Mouse (Mus musculus): ENCODE data around the gene 2810004N23Rik. TPM values are rescaled to one million over a fixed set of nuclear protein-coding genes. Genes with fewer than 3 reads are reported as not detected.
"Not testable (repeated sequence)": the region's sequence is repeated elsewhere in the genome, so short reads cannot be mapped to it uniquely, and the experiment has no call there.

2810004N23Rik gene
- total RNA-seq, 2 experiments from 2014 or later, result 24.5 to 25.4 TPM

DNA sequence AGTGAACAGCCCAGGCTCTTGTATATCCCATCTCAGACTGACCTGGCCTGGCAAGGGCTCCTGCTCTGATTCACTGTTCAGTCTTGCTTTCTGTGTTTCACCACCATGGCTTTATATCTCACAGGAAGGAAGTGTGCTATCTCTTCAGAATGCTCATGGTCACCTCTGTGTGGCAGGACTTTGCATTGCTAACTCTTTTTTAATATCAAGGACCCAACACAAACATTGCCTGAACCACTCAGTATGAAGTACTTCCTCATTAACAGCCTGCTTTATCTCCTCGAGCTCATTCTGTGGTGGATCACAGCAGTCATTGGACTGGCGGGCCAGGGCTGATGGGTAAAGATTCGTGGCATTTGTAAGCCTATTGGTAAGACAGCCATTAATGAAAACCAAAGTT lies 3.7 kb upstream of the 2810004N23Rik start:
- DNase-seq, result no peak

DNA sequence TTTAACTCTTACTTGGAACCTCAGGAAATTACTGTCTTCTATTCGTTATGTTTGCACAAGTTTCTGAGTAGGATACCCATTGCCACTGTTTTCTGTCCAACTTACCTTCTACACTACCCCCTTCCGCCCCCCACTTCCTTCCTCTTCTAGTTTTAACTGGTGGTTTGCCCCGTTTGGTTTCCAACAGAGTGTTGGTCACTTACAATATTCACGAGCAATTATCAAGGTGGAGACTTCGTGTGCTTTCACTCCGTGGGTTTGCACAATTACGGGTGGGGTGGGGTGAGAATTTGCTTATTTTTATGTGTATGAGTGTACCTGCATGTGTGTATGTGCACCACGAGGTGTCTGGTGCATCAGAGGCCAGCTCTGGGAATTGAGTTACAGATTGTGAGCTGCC lies 809 bp upstream of the 2810004N23Rik start:
- DNase-seq, result no peak

DNA sequence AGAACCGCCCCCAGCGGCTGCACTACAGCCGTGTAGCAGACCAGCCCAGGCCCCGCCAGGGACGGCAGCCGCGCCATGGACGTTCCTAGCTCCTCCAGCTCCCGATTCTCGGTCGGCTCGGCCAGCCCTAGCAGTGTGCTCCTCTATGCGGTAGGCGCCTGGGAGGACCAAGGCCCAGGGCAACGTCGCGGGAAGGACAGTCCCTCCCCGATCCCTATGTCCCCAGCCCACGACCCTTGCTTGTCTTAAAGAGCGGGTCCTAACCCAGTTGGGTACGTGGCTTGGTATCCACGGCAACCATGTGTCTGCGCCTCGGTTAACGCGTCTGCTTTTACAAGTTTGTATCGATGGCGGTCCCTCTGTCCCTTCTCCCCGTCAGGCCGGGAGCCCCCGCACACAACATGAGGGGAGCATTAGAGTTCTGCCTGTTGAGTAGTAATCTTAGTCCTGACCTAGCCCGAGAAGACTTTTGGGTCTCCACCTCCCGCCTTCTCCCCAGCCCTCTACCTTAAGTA lies 300 bp upstream of the 2810004N23Rik start:
- DNase-seq, result no peak

DNA sequence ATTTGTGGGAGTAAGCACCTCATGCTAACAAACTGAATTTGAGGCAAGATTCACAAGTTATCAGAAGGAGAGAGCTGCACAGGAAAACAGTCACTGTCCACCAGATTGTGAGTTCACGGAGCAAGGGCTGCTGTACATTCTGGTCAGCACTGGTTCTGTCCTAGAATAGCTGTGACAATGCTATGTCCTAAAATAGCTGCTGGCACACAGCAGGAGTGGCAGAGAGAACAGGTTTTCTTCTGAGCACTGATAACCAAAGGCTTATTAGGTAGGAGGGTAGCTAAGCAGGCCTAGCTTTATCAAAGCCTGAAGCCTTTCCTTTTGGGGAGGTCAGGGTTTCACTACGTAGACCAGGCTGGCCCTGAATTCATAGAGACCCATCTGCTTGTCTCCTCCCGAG lies 2.7 kb downstream of the 2810004N23Rik start:
- DNase-seq, result no peak

DNA sequence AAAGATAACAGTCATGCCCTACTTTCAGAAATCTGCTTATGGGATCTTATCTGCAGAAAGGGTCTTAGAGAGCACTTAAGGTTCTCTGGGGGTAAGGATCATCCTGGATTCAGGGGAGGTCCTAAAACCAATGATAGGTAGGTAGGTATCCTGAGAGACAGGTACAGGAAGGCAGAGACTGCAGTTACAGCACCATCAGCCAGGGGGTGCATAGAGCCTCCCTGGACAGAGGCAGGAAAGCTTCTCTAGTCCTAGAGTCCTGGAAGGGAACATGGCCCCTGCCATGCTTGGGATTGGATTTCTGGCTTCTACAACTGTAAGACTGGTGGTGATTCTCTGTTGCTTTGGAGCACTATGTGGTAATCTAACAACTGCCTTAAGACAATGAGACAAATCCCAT lies 3.5 kb downstream of the 2810004N23Rik start:
- no peak for DNase-seq

DNA sequence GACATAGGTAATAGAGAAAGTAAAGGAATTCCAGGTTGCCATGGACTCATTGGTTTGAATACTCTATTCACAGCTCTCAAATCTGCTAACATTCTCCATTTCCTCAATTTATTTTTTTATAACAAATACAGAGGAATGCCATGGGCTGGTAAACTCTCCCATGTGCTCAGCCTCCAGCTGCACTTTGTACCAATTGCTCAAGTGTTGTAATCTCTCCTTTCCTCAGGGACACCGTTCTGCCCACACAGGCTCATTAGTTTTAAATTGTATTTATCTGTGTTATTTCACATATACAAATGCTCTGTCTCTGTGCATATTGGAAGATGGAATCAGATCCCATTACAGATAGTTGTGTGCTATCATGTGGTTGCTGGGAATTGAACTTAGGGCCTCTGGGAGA lies 9.4 kb downstream of the 2810004N23Rik start:
- no peak for DNase-seq

DNA sequence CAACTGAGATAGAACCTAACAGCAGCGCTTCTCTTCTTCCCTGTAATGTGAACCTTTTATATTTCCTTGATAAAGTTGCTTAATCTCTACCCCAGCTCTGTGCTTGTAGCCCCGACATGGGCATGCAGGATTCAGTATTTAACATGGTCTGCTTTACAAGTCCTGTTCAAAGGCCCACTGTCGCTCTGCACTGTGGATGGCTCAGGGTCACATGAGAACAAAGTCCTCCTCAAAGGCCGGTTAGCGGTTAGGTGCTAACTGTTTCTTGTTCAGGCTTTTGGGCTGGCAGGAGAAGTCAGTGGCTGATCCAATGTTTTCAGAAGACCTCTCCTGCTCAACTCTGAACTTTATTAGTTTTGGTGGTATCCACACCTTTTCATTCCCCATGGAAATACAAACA lies 17.3 kb downstream of the 2810004N23Rik start:
- no peak for DNase-seq

DNA sequence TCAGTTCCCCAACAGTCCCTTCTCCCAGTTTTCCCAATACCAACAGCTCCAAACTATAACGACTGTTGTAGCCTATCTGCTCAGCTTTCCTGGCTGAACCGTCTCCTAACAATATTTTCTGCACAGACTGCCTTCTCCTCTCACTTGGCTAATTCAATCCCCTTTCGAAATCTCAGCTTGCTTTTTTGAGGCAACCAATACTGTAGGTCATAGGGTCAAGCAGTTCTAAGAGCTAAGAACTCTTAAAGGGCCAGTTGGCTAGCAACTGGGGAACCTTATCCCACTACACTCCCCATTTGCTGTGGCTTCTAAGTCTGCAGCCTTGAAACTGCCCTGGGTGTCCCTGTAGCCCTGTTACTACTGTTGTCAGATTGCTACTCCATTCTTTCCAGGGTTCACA lies 17.8 kb downstream of the 2810004N23Rik start:
- no peak for DNase-seq

DNA sequence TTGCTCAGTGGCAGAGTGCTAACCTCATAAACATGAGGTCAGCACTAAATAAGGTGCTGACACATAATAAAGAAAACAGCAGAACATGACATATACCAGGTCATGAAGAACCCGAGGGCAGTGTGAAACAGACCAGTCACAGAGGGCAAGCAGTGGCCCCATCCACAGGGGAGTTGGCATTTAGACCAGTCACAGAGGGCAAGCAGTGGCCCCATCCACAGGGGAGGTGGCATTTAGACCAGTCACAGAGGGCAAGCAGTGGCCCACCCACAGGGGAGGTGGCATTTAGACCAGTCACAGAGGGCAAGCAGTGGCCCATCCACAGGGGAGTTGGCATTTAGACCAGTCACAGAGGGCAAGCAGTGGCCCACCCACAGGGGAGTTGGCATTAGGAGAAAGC lies 20.0 kb downstream of the 2810004N23Rik start:
- DNase-seq, result not testable (repeated sequence)

DNA sequence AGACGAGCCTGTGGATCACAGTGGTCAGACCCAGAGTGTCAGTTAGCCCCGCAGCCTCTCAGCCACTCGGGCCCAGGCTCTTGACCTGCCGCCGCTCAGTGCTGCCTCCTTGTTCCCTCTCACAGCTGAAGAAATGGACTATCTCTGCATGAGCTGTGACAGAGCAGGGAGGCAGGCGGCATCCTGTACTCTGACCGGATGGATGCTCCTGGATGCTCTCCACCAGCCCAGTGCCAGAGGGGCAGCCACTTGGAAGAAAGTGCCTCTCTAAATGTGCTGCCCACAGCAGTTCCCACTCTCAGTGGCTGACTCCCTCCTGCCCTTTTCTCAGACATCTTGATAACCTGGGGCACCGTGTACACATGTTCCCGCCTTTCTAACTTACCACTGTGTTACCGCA lies 21.1 kb downstream of the 2810004N23Rik start:
- no peak for DNase-seq

DNA sequence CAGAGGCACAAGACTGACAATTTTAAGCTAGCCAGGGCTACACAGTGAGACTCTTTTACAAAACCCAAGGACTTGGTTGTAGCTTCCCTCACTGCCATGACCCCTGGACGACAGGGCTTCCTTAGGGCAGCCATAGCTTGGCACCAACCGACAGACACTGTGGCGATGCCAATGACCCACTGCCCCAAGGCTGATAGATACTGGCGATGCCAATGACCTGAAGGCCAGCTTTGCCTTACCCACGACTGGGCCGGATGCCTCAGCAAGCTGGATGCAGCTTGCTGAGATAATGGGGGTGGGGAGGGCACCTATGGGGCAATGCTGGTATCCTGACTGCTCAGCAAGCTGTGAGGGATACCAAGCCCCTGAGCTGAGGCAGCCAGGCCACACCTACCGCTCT lies 22.0 kb downstream of the 2810004N23Rik start:
- no peak for DNase-seq

DNA sequence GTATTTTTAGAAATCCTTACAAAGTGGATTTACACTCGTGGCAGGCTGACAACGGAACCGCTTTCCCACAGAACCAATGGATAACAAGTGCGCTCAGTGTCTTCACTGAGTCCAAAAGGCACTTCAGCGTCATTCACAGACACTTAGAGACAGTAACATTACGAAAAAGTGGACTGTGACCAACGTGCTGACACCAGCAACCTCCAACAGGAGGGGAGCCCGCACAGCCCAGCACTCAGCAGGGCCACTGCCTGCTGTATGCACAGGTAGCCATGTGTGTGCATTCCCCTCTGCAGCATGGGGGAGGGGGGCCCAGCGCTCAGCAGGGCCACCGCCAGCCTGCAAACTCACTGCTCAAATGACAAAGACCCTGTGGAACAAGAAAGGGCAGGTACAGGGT lies 23.5 kb downstream of the 2810004N23Rik start:
- DNase-seq, result no peak

DNA sequence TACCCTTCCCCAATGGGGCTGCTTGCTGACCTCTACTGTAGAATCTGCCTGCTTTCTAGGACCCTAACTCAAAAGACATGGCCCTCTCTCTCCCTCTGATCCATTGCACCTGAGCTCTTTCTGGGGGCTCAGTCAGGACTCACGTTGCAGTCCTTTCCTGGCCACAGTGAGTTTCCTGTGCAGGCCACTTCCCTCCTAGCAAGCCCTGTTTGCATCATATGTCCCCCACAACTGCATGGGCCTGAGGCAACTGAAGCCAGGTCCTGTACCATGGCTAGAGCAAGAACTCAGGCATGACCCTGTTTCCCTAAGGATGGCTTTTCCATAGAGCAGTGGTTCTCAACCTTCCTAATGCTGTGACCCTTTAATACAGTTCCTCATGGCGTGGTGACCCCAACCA lies 25.0 kb downstream of the 2810004N23Rik start:
- DNase-seq, result no peak

DNA sequence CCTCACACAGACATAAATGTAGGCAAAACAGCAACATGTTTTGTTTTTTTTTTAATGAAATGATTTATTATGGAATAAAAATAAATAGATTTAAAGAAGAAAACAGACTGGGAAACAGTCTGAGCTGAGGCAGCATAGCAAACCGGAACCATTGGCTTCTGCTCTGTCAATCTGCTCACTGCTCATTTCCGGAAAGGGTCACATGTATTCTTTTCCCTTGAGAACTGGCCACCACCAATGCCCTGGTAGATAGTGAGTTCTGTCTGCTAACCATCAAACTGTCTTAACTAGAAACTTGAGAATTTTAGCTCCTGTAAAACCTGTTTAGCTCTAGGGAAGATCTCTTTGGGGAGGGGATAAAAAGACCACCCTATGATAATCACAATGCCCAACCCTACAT lies 26.0 kb downstream of the 2810004N23Rik start:
- DNase-seq, result no peak

DNA sequence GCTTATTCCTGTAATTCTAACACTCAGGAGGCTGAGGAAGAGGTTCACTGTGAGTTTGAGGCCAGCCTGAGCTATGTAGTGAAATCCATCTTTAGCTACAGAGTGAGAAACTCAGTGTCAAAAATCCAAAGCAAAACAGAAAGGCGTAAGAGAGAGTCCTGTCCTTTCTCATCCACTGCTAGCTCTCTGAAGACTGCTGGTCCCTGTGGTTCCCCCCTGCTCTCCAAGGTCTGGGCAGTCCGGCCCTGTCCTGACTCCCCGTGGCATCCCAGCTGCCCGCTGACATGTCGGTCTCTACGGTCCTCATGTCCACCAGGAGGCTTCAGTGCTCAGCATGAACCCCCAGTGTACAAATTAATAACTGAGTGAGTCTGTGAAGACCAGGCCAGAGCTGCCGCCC lies 26.6 kb downstream of the 2810004N23Rik start:
- no peak for DNase-seq

DNA sequence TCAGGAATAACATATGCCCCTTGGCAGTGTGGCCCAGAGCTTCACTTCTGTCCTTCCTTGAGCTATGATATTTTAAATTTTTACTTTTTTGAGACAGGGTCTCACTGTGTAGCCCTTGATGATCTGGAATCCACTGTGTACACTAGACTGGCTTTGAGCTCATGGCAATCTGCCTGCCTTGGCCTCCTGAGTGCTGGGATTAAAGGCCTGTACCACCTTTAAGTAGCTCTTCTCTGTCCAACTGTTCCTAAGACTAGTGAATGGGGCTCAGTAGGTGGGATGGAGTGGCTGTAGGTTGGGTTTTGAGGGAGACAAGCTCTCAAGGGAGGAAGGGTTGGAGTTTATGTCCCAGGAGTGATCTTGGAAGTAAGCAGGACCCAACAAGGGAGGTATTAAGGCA lies 27.1 kb downstream of the 2810004N23Rik start:
- no peak for DNase-seq

DNA sequence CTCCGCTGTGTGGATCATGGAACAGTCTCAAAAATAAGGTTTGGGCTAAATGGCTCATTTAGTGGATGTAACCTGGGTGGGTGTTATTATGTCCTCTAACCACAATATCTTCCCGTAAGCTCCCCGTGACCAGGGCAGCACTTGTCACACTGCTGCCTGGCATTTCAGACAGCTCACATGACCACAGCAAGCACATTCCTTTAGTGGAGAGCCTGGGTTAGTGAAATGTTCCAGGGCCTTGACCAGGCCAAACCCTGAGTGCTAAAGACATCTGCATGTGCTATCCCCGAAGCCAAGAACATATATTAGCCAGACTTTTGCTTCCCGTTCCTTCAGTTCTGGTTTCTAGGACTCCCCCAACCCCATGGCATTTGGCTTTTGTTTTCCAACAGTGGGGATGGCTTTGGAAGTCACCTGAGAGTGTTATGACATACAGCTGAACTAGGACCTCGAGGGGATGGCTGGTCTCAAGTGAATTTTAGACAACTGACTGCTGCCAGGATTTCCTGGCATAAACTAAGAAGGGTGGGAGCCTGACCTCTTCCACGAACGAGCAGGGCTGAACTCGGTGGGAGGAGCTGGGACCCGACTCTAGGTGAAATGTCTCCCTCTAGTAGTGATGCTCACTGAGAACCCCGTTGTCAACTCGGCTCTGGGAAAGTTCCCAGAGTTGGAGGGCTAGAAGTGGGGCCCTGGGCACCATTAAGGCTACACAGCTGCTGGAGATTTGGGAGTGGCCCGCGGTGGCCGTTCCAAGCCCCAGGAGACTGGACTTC lies 29.3 kb downstream of the 2810004N23Rik start:
- no peak for DNase-seq

DNA sequence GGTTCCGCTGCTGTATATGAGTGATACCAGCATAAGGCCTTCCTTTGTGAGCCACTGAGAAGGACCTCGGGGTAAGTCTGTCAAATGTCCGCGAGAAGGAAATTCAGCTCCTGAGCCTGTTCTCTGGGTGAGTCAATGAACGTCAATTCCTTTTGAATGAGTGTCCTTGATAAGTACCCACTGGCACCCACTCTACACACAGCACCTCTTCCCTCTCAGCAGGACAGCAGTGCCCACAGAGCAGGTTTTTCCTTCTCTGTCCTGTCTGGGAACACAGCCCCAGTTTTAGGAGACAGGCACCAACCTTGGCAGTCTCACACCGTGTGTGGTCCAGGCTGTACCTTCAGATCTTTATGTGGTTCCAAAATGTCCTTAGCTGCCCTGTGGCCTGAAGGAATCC lies 31.0 kb downstream of the 2810004N23Rik start:
- no peak for DNase-seq

DNA sequence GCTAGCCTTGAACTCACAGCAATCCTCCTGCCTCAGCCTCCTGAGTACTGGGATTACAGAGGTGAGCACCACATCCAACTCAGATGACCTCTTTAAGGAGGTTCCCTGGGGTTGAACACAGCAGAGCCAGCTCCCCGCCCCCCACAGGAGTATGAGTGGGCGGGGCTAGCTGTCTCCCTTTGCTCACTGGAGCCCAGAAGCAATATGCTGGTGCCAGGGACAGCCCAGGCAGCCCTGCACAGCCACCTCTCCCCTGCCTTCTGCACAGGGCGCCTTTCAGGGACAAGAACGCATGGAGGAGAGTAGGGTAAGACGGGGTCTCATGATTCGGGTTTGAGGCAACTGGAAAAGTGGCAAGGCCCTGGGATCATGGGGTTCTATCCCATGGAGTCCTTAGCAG lies 31.4 kb downstream of the 2810004N23Rik start:
- no peak for DNase-seq

DNA sequence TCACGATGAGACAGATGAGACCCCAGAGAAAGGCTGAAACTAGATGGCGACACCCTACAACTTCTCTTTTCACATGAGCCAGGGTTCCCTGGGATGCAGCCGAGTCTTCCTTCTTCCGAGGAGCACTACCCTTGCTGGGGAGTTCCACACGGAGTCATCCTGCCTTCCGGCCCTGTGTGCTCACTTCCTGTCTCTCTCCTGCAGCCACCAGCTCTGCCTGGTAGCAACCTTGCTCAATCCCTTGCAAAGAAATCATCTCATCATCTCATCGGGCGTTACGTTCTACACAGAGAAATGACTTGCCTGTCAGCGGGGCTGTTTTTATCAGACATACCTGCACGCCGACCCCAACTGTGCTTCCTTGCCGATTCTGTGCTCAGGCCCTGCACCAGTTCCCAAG lies 32.9 kb downstream of the 2810004N23Rik start:
- DNase-seq, result no peak

DNA sequence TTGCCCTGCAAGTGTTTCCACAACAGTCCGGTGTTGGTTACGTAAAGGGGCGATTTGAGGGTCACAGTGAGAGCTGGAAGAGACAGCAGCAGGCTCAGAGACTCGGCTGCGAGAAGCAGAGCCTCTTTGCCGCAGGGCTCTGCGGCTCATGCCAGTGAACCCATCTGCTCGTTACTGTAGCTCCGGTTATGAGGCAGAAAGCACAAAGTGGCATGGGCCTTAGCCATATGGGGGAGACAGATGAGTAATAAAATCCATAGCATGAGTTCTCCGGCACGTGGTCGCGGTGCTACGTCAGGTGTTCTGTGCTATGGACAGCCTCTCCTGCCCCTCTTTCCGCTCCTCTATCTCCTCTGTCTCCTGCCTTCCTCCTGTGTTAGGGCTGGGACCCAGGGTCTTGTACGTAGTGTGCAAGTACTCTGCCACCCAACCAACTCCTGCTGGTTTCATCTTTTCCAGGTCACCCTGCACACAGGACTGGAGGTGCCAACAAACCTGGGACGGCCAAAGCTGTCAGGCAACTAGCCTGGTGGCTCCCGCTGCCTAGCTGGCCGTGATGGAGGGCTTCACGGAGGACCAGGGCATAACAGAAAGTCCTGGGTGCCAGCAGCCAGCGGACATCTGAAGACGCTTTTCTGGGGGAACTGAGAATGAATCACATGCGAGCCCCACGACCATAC lies 34.2 kb downstream of the 2810004N23Rik start:
- DNase-seq, result no peak

DNA sequence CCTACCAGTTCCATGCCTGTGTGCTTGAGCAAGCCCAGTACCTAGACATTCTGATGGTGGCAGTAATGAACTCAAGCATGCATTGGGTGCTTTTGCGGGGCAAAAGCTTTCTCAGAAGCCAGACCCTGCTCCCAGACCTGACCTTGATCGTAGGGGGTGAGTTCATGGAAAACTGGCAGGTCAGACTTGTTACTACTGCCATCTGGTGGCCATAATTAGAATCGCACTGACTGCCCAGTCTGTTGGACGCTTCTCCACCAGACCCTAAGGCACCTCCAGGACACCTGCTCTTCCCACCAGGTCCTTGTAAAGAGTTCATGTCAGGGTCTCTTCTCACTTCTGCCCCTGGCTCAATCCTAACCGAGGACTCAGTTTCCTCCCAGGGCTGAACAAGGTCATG lies 35.5 kb downstream of the 2810004N23Rik start:
- DNase-seq, result no peak

DNA sequence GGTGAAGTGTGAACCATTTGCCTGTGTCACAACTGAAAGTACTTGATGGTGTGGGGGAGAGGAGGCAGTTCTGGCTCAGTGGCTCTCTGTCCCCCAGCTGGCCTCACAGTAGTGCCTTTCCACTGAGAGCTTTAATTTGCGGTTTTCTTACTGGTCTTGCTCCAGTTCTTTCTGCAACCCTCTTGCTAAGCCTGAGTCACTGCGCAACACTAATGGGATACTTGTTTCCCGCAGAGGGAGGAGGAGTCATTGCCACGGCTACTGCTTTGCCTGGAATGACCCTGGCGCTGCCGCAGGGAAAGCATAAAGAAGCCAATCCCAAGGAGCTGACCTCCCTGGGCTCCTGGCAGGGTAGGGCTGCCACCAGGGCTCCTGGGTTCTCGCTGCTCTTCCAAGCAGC lies 36.3 kb downstream of the 2810004N23Rik start:
- peak; percentile 59 for DNase-seq

DNA sequence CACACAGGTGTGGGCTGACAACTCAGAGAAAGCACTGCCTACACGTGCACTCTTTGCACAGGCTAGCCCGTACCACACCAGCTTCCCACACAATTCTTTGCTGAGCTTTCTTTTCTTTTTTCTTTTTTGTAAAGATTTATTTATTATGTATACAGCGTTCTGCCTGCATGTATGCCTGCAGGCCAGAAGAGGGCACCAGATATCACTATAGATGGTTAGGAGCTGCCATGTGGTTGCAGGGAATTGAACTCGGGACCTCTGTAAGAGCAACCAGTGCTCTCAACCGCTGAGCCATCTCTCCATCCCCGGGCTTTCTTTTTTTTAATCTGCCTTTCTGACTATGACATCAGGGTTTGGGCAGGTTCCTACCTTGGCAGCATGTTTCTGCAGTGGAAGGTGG lies 39.4 kb downstream of the 2810004N23Rik start:
- DNase-seq, result no peak

Data from gastrocnemius, postnatal 25 days (tissue).